ENCODE assay signal across 8 mouse cellular contexts in the genomic region with DNA sequence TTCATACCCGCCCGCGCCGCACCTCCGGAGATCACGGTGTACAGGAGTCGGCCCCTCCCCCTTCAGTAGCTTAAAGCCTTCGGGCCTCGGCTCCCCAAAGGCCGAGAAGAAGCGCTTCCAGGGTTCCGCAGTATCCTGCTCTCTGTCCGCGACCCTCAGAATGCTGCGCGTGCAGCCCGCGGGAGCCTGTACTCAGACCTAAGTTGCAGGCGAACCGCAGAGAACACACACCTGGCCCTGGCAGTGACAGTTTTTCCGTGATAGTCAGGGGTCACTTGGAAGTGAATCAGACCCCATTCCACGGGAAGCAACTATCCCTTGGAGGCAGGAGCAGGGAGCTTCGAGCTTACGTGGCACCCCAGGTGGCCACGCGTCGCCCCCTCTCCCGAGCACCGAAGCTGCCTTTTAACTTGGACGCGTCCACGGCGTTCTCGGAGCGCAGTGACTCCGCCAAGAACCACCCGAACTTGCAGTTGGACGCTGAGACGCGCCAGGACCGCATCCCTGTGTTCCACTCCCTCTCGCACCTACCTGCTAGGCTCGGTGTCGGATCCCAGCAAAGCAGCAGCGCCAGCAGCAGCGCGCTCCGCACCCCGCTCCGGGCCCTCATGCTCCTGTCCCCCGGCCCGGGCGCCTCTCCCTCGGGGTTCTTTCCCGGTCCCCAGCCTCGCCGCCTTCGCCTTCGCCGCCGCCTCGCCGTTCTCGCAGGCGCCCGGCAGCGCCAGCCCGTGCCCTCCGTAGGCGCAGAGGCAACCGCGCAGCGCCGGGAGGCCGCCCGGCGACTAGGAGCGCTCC. TPM values are rescaled to one million over a fixed set of nuclear protein-coding genes. Genes with fewer than 3 reads are reported as not detected.
DNase-seq lines count a peak whose midpoint lies in the region; ATAC-seq and TF ChIP-seq lines count a peak whose summit lies in the region.

No protein-coding gene starts in this region.

- H3K4me1 ChIP-seq in kidney, adult 2 months (ENCODE audit: control insufficient read depth, insufficient read depth, low read length): peaks cover 13% of the 10 kb centered on the region
- peaks cover 39% of the 10 kb centered on the region for H3K4me1 ChIP-seq in forebrain, embryonic 16.5 days (replicated peaks; ENCODE audit: control insufficient read depth, insufficient read depth, low read length)
- peaks cover 20% of the 10 kb centered on the region; the same call in 1 of the 2 replicates for H3K4me1 ChIP-seq in neural tube, embryonic 14.5 days (ENCODE audit: control insufficient read depth, insufficient read depth, low read length)

- H3K4me2 ChIP-seq in forebrain, embryonic 16.5 days (ENCODE audit: low read length): peak overlapping the region; percentile 83
- peak overlapping the region; percentile 89 for H3K4me2 ChIP-seq in neural tube, embryonic 14.5 days (ENCODE audit: low read depth, low read length)

- no peak for TF ChIP-seq CTCF in kidney, adult 2 months (conservative IDR thresholded peaks at IDR 0.05; ENCODE audit: insufficient read depth, insufficient read length, low read depth, low read length)

- H3K27ac ChIP-seq in kidney, adult 2 months (ENCODE audit: insufficient read depth, low read depth, low read length): peak overlapping the region; percentile 17; the same call in 1 of the 2 replicates
- H3K27ac ChIP-seq in forebrain, embryonic 16.5 days (ENCODE audit: low read length): no peak overlapping the region
- H3K27ac ChIP-seq in neural tube, embryonic 14.5 days (ENCODE audit: low read depth, low read length): no peak overlapping the region

- no peak for DNase-seq in kidney, adult 2 months
- no peak for DNase-seq in kidney, adult 8-10 months
- peak; percentile 54 for DNase-seq in brain, adult 2 months (ENCODE audit: low read depth, low spot score)
- DNase-seq in kidney, postnatal 10 days: peak; percentile 64
- DNase-seq in urinary bladder, postnatal 36 days (ENCODE audit: low spot score in 2 of 2): no peak
- DNase-seq in right cerebral cortex, adult 18-20 months: no peak

- no peaks in the 10 kb centered on the region for H3K36me3 ChIP-seq in kidney, adult 2 months (ENCODE audit: control insufficient read depth, insufficient read depth, low read length)
- no peaks in the 10 kb centered on the region for H3K36me3 ChIP-seq in forebrain, embryonic 16.5 days (ENCODE audit: control insufficient read depth, insufficient read depth)
- no peaks in the 10 kb centered on the region for H3K36me3 ChIP-seq in neural tube, embryonic 14.5 days (ENCODE audit: control insufficient read depth, insufficient read depth, low read length)

- TF ChIP-seq POLR2A in kidney, adult 2 months (IDR thresholded peaks at IDR 0.05; ENCODE audit: low read depth, low read length): no peak

- H3K27me3 ChIP-seq in kidney, adult 2 months (replicated peaks; ENCODE audit: control insufficient read depth, insufficient read depth, low read length): no peaks in the 10 kb centered on the region
- H3K27me3 ChIP-seq in forebrain, embryonic 16.5 days (replicated peaks; ENCODE audit: control insufficient read depth, insufficient read depth, low read length): peaks cover 28% of the 10 kb centered on the region
- peaks cover 37% of the 10 kb centered on the region for H3K27me3 ChIP-seq in neural tube, embryonic 14.5 days (ENCODE audit: control insufficient read depth, insufficient read depth, low read length)

- ATAC-seq in forebrain, embryonic 16.5 days: peak; percentile 24; the same call in 1 of the 2 replicates
- ATAC-seq in neural tube, embryonic 14.5 days (ENCODE audit: low read depth): peak; percentile 20

- peak overlapping the region; percentile 53 for H3K9ac ChIP-seq in forebrain, embryonic 16.5 days (replicated peaks; ENCODE audit: low read depth, low read length)
- H3K9ac ChIP-seq in neural tube, embryonic 14.5 days (replicated peaks; ENCODE audit: low read depth, low read length): peak overlapping the region; percentile 65

- peak overlapping the region; percentile 43 for H3K4me3 ChIP-seq in kidney, adult 2 months (ENCODE audit: insufficient read depth, low read depth, low read length)
- H3K4me3 ChIP-seq in forebrain, embryonic 16.5 days (replicated peaks; ENCODE audit: low read length): peak overlapping the region; percentile 53
- H3K4me3 ChIP-seq in neural tube, embryonic 14.5 days (ENCODE audit: low read depth, low read length): peak overlapping the region; percentile 57

- H3K9me3 ChIP-seq in forebrain, embryonic 16.5 days (ENCODE audit: control insufficient read depth, low read length): no peaks in the 10 kb centered on the region
- no peaks in the 10 kb centered on the region for H3K9me3 ChIP-seq in neural tube, embryonic 14.5 days (ENCODE audit: control insufficient read depth, low read length)

- under 1% methylated on average over 78 of the region's 78 CpGs for WGBS in kidney, adult 2 months
- WGBS in forebrain, embryonic 16.5 days: under 1% methylated on average over 78 of the region's 78 CpGs
- WGBS in neural tube, embryonic 14.5 days: under 1% methylated on average over 73 of the region's 78 CpGs

RNA-seq across cellular contexts. Expression of a gene that starts 0.6 kb away (rescaled TPM):
- polyA plus RNA-seq in kidney, adult 2 months (2012; rRNA removed): 6.1 and 6.2 TPM in 2 replicates
- polyA plus RNA-seq in forebrain, embryonic 16.5 days (2015; fragmentation: Nextera tagmentation; extraction: Ambion mirVana): 2.2 and 2.6 TPM in 2 replicates
- 1.7 and 1.8 TPM in 2 replicates for polyA plus RNA-seq in neural tube, embryonic 14.5 days (2014; fragmentation: Nextera tagmentation; extraction: Ambion mirVana)

Comparison
In these comparisons a context has a peak if more than half of its experiments do, and no peak if none do; other contexts are left out.
1. DNase-seq: peak in brain, adult 2 months (single experiment) and kidney, postnatal 10 days (single experiment); none in kidney, adult 2 months (single experiment), kidney, adult 8-10 months (0 of 2), urinary bladder, postnatal 36 days (0 of 2) and right cerebral cortex, adult 18-20 months (single experiment).
2. Peak in every context shown above with its lines, with median percentiles within 50 percentile points of each other: H3K4me3 ChIP-seq.